Mouse (Mus musculus): ENCODE measurements around the gene Olfr794.

DNA sequence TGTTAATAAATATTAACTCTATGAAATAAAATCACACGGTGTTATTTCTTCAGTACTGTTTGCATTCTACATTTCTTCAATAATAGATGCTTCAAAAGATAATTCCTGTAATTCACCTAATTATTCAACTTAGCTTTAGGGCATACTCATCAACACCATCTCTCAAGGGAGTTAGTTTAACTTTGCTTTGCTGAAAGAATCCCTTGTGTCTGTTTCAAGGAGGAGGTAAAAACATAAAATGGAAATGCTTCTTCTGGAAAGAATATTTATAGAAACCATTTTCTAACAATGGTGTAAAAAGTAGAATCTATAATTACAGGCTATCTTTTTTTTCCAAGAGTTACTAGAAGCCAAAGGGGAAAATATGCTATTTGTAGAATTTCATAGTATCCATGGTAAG lies 28.6 kb upstream of the Olfr794 start, which contains the start of gene Olfr792:
- TF ChIP-seq POLR2A (IDR thresholded peaks at IDR 0.05; ENCODE audit: borderline replicate concordance, extremely low read depth, low read depth, low read length), result no peak
- no peak for TF ChIP-seq CTCF (IDR thresholded peaks at IDR 0.05; ENCODE audit: insufficient read depth, low read length)
